Mouse (Mus musculus) heart, embryonic 15.5 days (tissue): ENCODE results near the gene Zfp853. TPM values are rescaled to one million over a fixed set of nuclear protein-coding genes. Genes with fewer than 3 reads are reported as not detected.

Experiments used
- ATAC-seq: fragments of 200-750 bp; cut with Nextera tagmentation; replicated peaks from 2 replicates; pipeline ENCODE4 v1.8.0; 2017; ENCODE audit warnings: low read depth, moderate TSS enrichment; ENCODE audit not compliant: insufficient number of reproducible peaks, insufficient read depth, low FRiP score
- H3K27ac ChIP-seq: fragments of 300-500 bp; sonication (generic); 2 replicates; pipeline ENCODE4 v1.5.1; 2015; ENCODE audit warnings: mild to moderate bottlenecking, inconsistent platforms
- H3K27me3 ChIP-seq: fragments of 300-500 bp; sonication (generic); 2 replicates; pipeline ENCODE4 v1.6.1; 2015; ENCODE audit warnings: inconsistent platforms
- H3K36me3 ChIP-seq: fragments of 300-500 bp; sonication (generic); 2 replicates; pipeline ENCODE4 v1.6.1; 2015; ENCODE audit warnings: mild to moderate bottlenecking, inconsistent platforms
- H3K4me1 ChIP-seq: fragments of 300-500 bp; sonication (generic); replicated peaks from 2 replicates; pipeline ENCODE4 v1.6.1; 2015; ENCODE audit warnings: inconsistent platforms
- H3K4me2 ChIP-seq: fragments of 300-500 bp; sonication (generic); 2 replicates; pipeline ENCODE4 v1.6.1; 2015; ENCODE audit warnings: inconsistent platforms, mild to moderate bottlenecking, moderate library complexity
- H3K4me3 ChIP-seq: fragments of 300-500 bp; sonication (generic); 2 replicates; pipeline ENCODE4 v1.5.1; 2015; ENCODE audit warnings: mild to moderate bottlenecking, inconsistent platforms
- H3K9ac ChIP-seq: fragments of 300-500 bp; sonication (generic); 2 replicates; pipeline ENCODE4 v1.6.1; 2015; ENCODE audit warnings: mild to moderate bottlenecking, inconsistent platforms
- H3K9me3 ChIP-seq: fragments of 300-500 bp; sonication (generic); replicated peaks from 2 replicates; pipeline ENCODE4 v1.6.1; 2016; ENCODE audit warnings: inconsistent platforms
- WGBS: fragments of 180-500 bp; shearing (Covaris S2); methylation state at CpG from one replicate; pipeline ENCODE4 v1.1.7; 2015; ENCODE audit warnings: mixed read lengths; 5-methylcytosine and 5-hydroxymethylcytosine counted together
- polyA plus RNA-seq: library from polyadenylated mRNA; unstranded; fragments of >200 nt; fragmentation: Nextera tagmentation; extraction: Ambion mirVana; gene quantifications from 2 replicates; pipeline ENCODE4 v1.2.1, GENCODE M21; 2015

The Zfp853 gene
- not detected in 2 replicates for polyA plus RNA-seq

- Histone ChIP-seq H3K4me3 (peak within 1 kb of the TSS; percentile 54), H3K9ac (peak within 1 kb of the TSS; percentile 40), H3K27ac (no peak within 1 kb of the TSS), H3K27me3 (peaks cover 62% of the 10 kb centered on the region), H3K9me3 (no peaks in the 10 kb centered on the region), H3K4me1 (peaks cover 27% of the 10 kb centered on the region), H3K36me3 (no peaks in the 10 kb centered on the region), H3K4me2 (peak within 1 kb of the TSS; percentile 92)
- no peak; the same call in 1 of the 2 replicates for ATAC-seq
- 5% methylated on average over 23 of the region's 38 CpGs for WGBS
These were observed at the start of gene Zfp853 for GRCm38 (mm10) chr5:143293404-143293803. Zfp853 (minus strand) TSS chr5:143293623.

GRCm38 (mm10) chr5:143339603-143340002 is 46.2 kb upstream of the Zfp853 start:
- no peak for ATAC-seq
- H3K9me3 ChIP-seq, result no peaks in the 10 kb centered on the region
- WGBS, result 51% methylated on average over 6 of the region's 6 CpGs
- H3K27ac ChIP-seq, result no peak overlapping the region
- H3K36me3 ChIP-seq, result no peaks in the 10 kb centered on the region
- no peaks in the 10 kb centered on the region for H3K4me1 ChIP-seq
- H3K4me3 ChIP-seq, result no peak overlapping the region
- H3K4me2 ChIP-seq, result no peak overlapping the region
- no peak overlapping the region for H3K9ac ChIP-seq
- peaks cover 6% of the 10 kb centered on the region for H3K27me3 ChIP-seq

GRCm38 (mm10) chr5:143336559-143336958 is 43.1 kb upstream of the Zfp853 start:
- H3K4me3 ChIP-seq, result no peak overlapping the region
- no peak overlapping the region for H3K4me2 ChIP-seq
- no peaks in the 10 kb centered on the region for H3K9me3 ChIP-seq
- H3K27ac ChIP-seq, result no peak overlapping the region
- H3K27me3 ChIP-seq, result peaks cover 6% of the 10 kb centered on the region
- ATAC-seq, result no peak
- no peak overlapping the region for H3K9ac ChIP-seq
- H3K36me3 ChIP-seq, result no peaks in the 10 kb centered on the region
- H3K4me1 ChIP-seq, result no peaks in the 10 kb centered on the region
- 59% methylated on average over 6 of the region's 6 CpGs for WGBS

GRCm38 (mm10) chr5:143335089-143335460 is 41.7 kb upstream of the Zfp853 start:
- H3K4me1 ChIP-seq, result peaks cover 2% of the 10 kb centered on the region
- H3K4me2 ChIP-seq, result no peak overlapping the region
- H3K27ac ChIP-seq, result no peak overlapping the region
- no peak overlapping the region for H3K4me3 ChIP-seq
- H3K36me3 ChIP-seq, result no peaks in the 10 kb centered on the region
- H3K27me3 ChIP-seq, result peaks cover 6% of the 10 kb centered on the region
- 75% methylated on average over 7 of the region's 7 CpGs for WGBS
- no peaks in the 10 kb centered on the region for H3K9me3 ChIP-seq
- ATAC-seq, result no peak
- no peak overlapping the region for H3K9ac ChIP-seq

- Histone ChIP-seq H3K27ac (no peak overlapping the region), H3K9me3 (no peaks in the 10 kb centered on the region), H3K9ac (no peak overlapping the region), H3K4me2 (peak overlapping the region; percentile 32; the same call in 1 of the 2 replicates), H3K4me1 (peaks cover 8% of the 10 kb centered on the region), H3K36me3 (no peaks in the 10 kb centered on the region), H3K27me3 (peaks cover 6% of the 10 kb centered on the region), H3K4me3 (no peak overlapping the region)
- ATAC-seq, result no peak
- 61% methylated on average over 14 of the region's 14 CpGs for WGBS
These were observed 41.1 kb upstream of the Zfp853 start for GRCm38 (mm10) chr5:143334418-143335088.

- peaks cover 8% of the 10 kb centered on the region for H3K4me1 ChIP-seq
- H3K27ac ChIP-seq, result no peak overlapping the region
- H3K9me3 ChIP-seq, result no peaks in the 10 kb centered on the region
- peak overlapping the region; percentile 32; the same call in 1 of the 2 replicates for H3K4me2 ChIP-seq
- peaks cover 6% of the 10 kb centered on the region for H3K27me3 ChIP-seq
- H3K36me3 ChIP-seq, result no peaks in the 10 kb centered on the region
- H3K9ac ChIP-seq, result no peak overlapping the region
- H3K4me3 ChIP-seq, result 0 out of 2 replicates have a peak overlapping the region, but pooled peaks have one; percentile 8
- no peak for ATAC-seq
- 8% methylated on average over 5 of the region's 5 CpGs for WGBS
These were observed 40.4 kb upstream of the Zfp853 start for GRCm38 (mm10) chr5:143333872-143334271.

- H3K9me3 ChIP-seq, result no peaks in the 10 kb centered on the region
- H3K4me2 ChIP-seq, result peak within 1 kb of the TSS; percentile 85
- peak within 1 kb of the TSS; percentile 67 for H3K27ac ChIP-seq
- H3K4me1 ChIP-seq, result peaks cover 21% of the 10 kb centered on the region
- peaks cover 24% of the 10 kb centered on the region for H3K36me3 ChIP-seq
- H3K9ac ChIP-seq, result peak within 1 kb of the TSS; percentile 78
- H3K4me3 ChIP-seq, result peak within 1 kb of the TSS; percentile 85
- H3K27me3 ChIP-seq, result no peaks in the 10 kb centered on the region
- under 1% methylated on average over 57 of the region's 57 CpGs for WGBS
- peak; percentile 68; the same call in 1 of the 2 replicates for ATAC-seq
These were observed 35.5 kb upstream of the Zfp853 start, which contains the start of gene Zdhhc4 for GRCm38 (mm10) chr5:143328690-143329495. Zdhhc4 (minus strand) TSS chr5:143329256.

- H3K9me3 ChIP-seq, result no peaks in the 10 kb centered on the region
- no peak overlapping the region for H3K4me2 ChIP-seq
- H3K9ac ChIP-seq, result no peak overlapping the region
- peaks cover 37% of the 10 kb centered on the region for H3K36me3 ChIP-seq
- WGBS, result 76% methylated on average over 8 of the region's 8 CpGs
- peaks cover 18% of the 10 kb centered on the region for H3K4me1 ChIP-seq
- ATAC-seq, result no peak
- H3K27me3 ChIP-seq, result no peaks in the 10 kb centered on the region
- H3K27ac ChIP-seq, result no peak overlapping the region
- H3K4me3 ChIP-seq, result no peak overlapping the region
These were observed 23.8 kb upstream of the Zfp853 start for GRCm38 (mm10) chr5:143317288-143317610.

- 86% methylated on average over 5 of the region's 5 CpGs for WGBS
- Histone ChIP-seq H3K27ac (no peak overlapping the region), H3K36me3 (peaks cover 32% of the 10 kb centered on the region), H3K9ac (no peak overlapping the region), H3K4me2 (no peak overlapping the region), H3K4me3 (no peak overlapping the region), H3K4me1 (peaks cover 18% of the 10 kb centered on the region), H3K27me3 (no peaks in the 10 kb centered on the region), H3K9me3 (no peaks in the 10 kb centered on the region)
- no peak for ATAC-seq
These were observed 23.3 kb upstream of the Zfp853 start for GRCm38 (mm10) chr5:143316605-143317287.

GRCm38 (mm10) chr5:143315514-143315888 is 22.1 kb upstream of the Zfp853 start:
- Histone ChIP-seq H3K4me1 (peaks cover 18% of the 10 kb centered on the region), H3K4me2 (peak overlapping the region; percentile 92), H3K27me3 (no peaks in the 10 kb centered on the region), H3K36me3 (peaks cover 34% of the 10 kb centered on the region), H3K9ac (no peak overlapping the region), H3K9me3 (no peaks in the 10 kb centered on the region), H3K27ac (no peak overlapping the region), H3K4me3 (peak overlapping the region; percentile 93)
- 14% methylated on average over 8 of the region's 8 CpGs for WGBS
- ATAC-seq, result no peak
